Mouse (Mus musculus): ENCODE results near the gene Map4k1. TPM values are rescaled to one million over a fixed set of nuclear protein-coding genes. Genes with fewer than 3 reads are reported as not detected.
A peak's percentile ranks its signal among the peaks of the same experiment; 100 is the strongest.

Map4k1 gene
- total RNA-seq, 2 experiments from 2014 or later, result 42.6 to 64.1 TPM

- peak; percentile 39; the same call in 1 of the 2 replicates for ATAC-seq (replicated peaks; ENCODE audit: low FRiP score, low TSS enrichment, poor library complexity, severe bottlenecking)
These were observed 26.9 kb downstream of the Map4k1 start for GRCm38 (mm10) chr7:29008714-29009113.

GRCm38 (mm10) chr7:29014984-29015383, 33.1 kb downstream of the Map4k1 start:
- ATAC-seq (replicated peaks; ENCODE audit: low FRiP score, low TSS enrichment, poor library complexity, severe bottlenecking), result no peak

GRCm38 (mm10) chr7:29016440-29016839, 34.6 kb downstream of the Map4k1 start:
- peak; percentile 69 for ATAC-seq (replicated peaks; ENCODE audit: low FRiP score, low TSS enrichment, poor library complexity, severe bottlenecking)

DNA sequence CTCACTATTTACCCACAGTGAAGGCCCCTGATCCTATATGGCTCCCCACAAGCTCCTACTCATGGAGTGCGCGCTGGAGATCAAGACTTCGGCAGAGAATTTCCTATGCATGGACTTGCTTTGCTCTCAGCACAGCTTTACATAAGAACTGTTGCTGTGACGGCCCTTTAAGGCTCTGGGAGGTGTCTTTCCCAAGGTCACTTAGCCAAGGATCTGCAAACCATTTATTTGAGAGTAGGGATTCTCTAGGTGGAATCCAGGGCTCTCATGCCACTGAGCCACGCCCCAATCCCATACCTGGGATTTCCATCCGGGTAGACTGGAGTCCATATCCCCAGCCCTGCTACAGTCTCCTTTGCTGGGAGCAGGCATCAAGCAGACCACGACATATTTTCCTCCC, 35.4 kb downstream of the Map4k1 start:
- ATAC-seq (replicated peaks; ENCODE audit: low FRiP score, low TSS enrichment, poor library complexity, severe bottlenecking), result no peak

DNA sequence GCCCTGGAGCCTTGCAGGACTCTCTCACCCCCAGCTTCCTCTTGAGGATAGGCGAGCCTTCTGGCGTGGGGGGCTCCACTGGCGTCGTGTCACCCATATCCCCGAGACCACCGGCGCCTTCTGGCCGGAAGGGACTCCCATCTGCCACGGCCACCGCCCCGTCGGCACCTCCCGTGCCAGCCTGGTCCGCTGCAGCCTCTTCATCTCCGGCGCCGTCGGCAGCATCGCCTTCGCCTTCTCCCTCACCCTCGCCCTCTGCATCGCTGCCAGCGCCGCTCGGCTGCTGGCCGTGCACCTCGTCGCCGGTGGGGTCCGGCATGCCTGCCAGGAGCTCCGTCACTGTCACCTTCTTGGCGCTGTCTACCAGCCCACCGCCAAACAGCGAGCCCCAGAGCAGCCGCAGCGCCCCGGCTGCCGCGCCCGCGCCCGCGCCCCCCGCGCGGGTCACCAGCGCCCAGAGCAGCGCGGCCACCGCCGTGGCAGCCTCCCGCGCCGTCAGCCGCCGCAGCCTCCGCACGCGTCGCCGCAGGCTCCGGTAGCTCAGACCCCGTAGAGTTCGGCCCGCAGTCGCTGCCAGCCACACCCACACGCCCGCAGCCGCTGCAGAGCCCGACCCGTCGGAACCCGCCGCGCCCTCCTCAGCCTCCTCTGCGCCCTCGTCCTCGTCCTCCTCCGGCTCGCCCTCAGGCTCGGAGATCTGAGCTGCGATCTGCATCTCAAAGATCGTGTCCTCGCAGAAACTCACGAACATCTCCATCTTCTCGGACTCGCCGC, 37.8 kb downstream of the Map4k1 start:
- no peak for ATAC-seq (replicated peaks; ENCODE audit: low FRiP score, low TSS enrichment, poor library complexity, severe bottlenecking)

GRCm38 (mm10) chr7:29022479-29022878, 40.6 kb downstream of the Map4k1 start:
- no peak for ATAC-seq (replicated peaks; ENCODE audit: low FRiP score, low TSS enrichment, poor library complexity, severe bottlenecking)

- ATAC-seq (replicated peaks; ENCODE audit: low FRiP score, low TSS enrichment, poor library complexity, severe bottlenecking), result no peak
These were observed 41.7 kb downstream of the Map4k1 start for GRCm38 (mm10) chr7:29023514-29023913.

GRCm38 (mm10) chr7:29025566-29025965, 43.7 kb downstream of the Map4k1 start:
- ATAC-seq (replicated peaks; ENCODE audit: low FRiP score, low TSS enrichment, poor library complexity, severe bottlenecking), result no peak

GRCm38 (mm10) chr7:29026195-29026594, 44.3 kb downstream of the Map4k1 start:
- ATAC-seq (replicated peaks; ENCODE audit: low FRiP score, low TSS enrichment, poor library complexity, severe bottlenecking), result no peak

- ATAC-seq (replicated peaks; ENCODE audit: low FRiP score, low TSS enrichment, poor library complexity, severe bottlenecking), result no peak
These were observed 45.0 kb downstream of the Map4k1 start for GRCm38 (mm10) chr7:29026811-29027210.

- ATAC-seq (replicated peaks; ENCODE audit: low FRiP score, low TSS enrichment, poor library complexity, severe bottlenecking), result no peak
These were observed 46.9 kb downstream of the Map4k1 start for GRCm38 (mm10) chr7:29028761-29029160.

- ATAC-seq (replicated peaks; ENCODE audit: low FRiP score, low TSS enrichment, poor library complexity, severe bottlenecking), result peak; percentile 98
These were observed 48.1 kb downstream of the Map4k1 start for GRCm38 (mm10) chr7:29029690-29030656.

DNA sequence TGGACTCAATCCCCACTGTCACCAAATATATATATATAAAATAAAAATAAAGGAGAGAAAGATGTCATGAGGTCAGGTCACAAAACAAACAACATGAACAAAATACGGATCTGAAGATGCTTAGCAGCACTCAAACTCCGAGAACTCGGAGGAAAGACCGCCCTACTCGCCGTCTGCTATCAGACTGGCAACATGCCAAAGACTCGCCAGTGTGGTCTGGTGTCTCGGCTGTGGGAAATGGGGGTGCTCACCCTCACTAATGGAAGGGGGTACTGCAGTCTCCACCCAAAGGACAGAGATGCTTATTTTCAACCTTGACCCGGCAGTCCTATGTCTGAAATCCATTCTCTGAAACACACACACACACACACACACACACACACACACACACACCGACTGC, 49.8 kb downstream of the Map4k1 start:
- ATAC-seq (replicated peaks; ENCODE audit: low FRiP score, low TSS enrichment, poor library complexity, severe bottlenecking), result no peak

GRCm38 (mm10) chr7:29032685-29033084, 50.8 kb downstream of the Map4k1 start:
- ATAC-seq (replicated peaks; ENCODE audit: low FRiP score, low TSS enrichment, poor library complexity, severe bottlenecking), result no peak

DNA sequence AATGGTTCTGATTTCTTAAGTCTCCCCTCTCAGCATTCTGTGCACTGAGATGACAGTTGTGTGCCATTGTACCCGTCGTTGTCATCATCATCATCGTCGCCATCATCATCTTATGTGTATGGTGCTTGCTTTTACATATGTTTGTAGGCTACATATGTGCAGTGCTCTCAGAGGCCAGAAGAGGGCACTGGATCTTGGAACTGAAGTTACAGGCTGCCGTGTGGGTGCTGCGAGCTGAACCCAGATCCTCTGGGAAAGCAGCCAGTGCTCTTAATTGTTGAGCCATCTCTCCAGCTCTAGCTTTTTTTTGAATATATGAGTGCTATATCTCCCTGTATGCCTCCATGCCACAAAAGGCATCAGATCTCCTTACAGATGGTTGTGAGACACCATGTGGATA, 55.4 kb downstream of the Map4k1 start:
- no peak for ATAC-seq (replicated peaks; ENCODE audit: low FRiP score, low TSS enrichment, poor library complexity, severe bottlenecking)

- ATAC-seq (replicated peaks; ENCODE audit: low FRiP score, low TSS enrichment, poor library complexity, severe bottlenecking), result peak; percentile 78
These were observed 57.7 kb downstream of the Map4k1 start for GRCm38 (mm10) chr7:29039604-29039984.

- ATAC-seq (replicated peaks; ENCODE audit: low FRiP score, low TSS enrichment, poor library complexity, severe bottlenecking), result peak; percentile 27
These were observed 58.3 kb downstream of the Map4k1 start for GRCm38 (mm10) chr7:29039985-29040661.

- no peak for ATAC-seq (replicated peaks; ENCODE audit: low FRiP score, low TSS enrichment, poor library complexity, severe bottlenecking)
These were observed 59.3 kb downstream of the Map4k1 start for GRCm38 (mm10) chr7:29041194-29041593.

DNA sequence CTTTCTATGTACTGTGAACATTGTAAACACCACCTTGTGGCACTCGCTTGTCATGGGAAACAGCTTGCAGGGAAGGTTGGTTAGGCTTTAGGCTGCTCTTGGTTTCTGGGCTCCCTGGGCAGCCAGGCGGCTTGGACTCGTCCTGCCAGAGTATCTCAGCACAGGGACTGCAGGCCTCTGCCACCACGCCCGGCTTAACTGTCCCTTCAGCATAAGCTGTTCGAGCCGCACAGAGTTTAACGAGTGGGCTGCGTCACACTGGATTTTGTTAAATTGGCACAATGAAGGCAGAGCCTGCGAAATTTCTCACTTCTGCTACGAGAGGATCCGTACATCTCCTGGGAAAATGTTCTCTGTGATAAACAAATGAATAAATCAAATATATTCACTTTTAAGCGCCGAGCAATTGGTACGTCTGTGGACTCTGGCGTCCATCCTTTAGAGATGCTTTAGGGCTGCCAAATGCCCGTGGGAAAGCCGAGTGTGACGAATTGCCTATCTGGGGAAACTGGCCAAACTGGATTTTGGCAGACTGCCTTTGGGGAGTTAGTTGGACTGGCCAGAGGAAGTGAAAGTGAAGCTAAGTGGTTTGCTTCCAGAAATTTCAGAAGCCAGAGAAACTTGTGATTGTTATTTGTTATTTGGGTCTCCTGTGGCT, 61.3 kb downstream of the Map4k1 start:
- ATAC-seq (replicated peaks; ENCODE audit: low FRiP score, low TSS enrichment, poor library complexity, severe bottlenecking), result no peak
